Mouse (Mus musculus): ENCODE measurements around the gene Lysmd3.

GRCm38 (mm10) chr13:81629395-81629794, 28.1 kb upstream of the Lysmd3 start:
- TF ChIP-seq CTCF (IDR thresholded peaks at IDR 0.05; ENCODE audit: extremely low read depth, insufficient read depth, low read length): no peak
- TF ChIP-seq POLR2A (IDR thresholded peaks at IDR 0.05; ENCODE audit: extremely low read depth, insufficient read depth, low read length): no peak

Data from cortical plate, adult 2 months (tissue).